Mouse (Mus musculus) testis, adult 2 months (tissue): ENCODE measurements around the gene Cep63. TPM values are rescaled to one million over a fixed set of nuclear protein-coding genes. Genes with fewer than 3 reads are reported as not detected.

Experiments used
- H3K27ac ChIP-seq: fragments of 200-500 bp; 2 replicates; pipeline ENCODE4 v1.5.1; 2012; ENCODE audit warnings: low read depth, low read length; ENCODE audit not compliant: control insufficient read depth, insufficient read depth
- H3K27me3 ChIP-seq: fragments of 200-500 bp; 2 replicates; pipeline ENCODE4 v1.6.1; 2012; ENCODE audit warnings: mild to moderate bottlenecking, low read length, moderate library complexity; ENCODE audit not compliant: control insufficient read depth, insufficient read depth
- H3K36me3 ChIP-seq: fragments of 200-500 bp; 2 replicates; pipeline ENCODE4 v1.6.1; 2012; ENCODE audit warnings: mild to moderate bottlenecking, low read length; ENCODE audit not compliant: control insufficient read depth, insufficient read depth
- H3K4me1 ChIP-seq: fragments of 200-500 bp; 2 replicates; pipeline ENCODE4 v1.6.1; 2012; ENCODE audit warnings: low read length; ENCODE audit not compliant: control insufficient read depth, insufficient read depth
- H3K4me3 ChIP-seq: fragments of 200-500 bp; 2 replicates; pipeline ENCODE4 v1.5.1; 2012; ENCODE audit warnings: low read depth, mild to moderate bottlenecking, low read length, moderate library complexity, mixed read lengths; ENCODE audit not compliant: control insufficient read depth
- CTCF ChIP-seq: fragments of 200-500 bp; IDR thresholded peaks from 2 replicates; pipeline ENCODE4 v1.5.1; 2012; ENCODE audit warnings: low read depth, mild to moderate bottlenecking, inconsistent platforms, low read length, moderate library complexity; ENCODE audit not compliant: control insufficient read depth, insufficient read depth, insufficient replicate concordance
- POLR2A ChIP-seq: fragments of 200-500 bp; IDR thresholded peaks from 2 replicates; pipeline ENCODE4 v1.6.1; 2012; ENCODE audit warnings: low read depth, mild to moderate bottlenecking, inconsistent platforms, low read length, moderate library complexity; ENCODE audit not compliant: control insufficient read depth
- polyA plus RNA-seq: library from polyadenylated mRNA; depleted of rRNA; stranded (reverse); fragments of >200 nt; gene quantifications from 2 replicates; pipeline ENCODE4 v1.2.3, GENCODE M21; 2012; rRNA removed

The Cep63 gene
- polyA plus RNA-seq, 1 experiment, result 187 TPM

DNA sequence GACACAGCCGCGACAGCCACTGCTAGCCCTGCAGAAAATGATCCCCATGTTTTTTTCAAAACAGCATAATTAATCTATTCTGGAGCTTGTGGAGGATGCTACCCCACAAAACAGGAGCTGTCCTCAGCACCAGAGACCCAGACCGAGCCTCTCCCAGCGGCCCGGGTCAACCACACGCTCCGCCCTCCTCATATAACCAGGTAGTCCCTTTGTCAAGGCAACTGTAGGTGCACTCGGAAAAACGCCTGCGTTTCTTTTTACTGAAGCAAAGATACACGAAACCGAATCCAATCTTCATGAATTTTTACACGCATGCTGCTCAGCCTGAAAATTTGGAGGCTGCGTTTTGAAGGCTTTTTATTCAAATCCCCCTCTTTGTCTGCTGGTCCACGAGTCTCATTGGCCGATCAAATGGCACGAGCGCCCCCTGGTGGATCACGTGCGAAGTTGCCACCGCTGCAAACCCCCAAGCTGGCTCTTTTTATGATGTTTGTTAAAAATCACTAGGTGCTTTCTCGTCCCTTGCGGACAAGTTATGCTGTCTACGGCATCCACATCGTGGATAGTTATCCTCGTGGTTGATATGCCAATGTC lies 81.5 kb downstream of the Cep63 start:
- Histone ChIP-seq H3K4me3 (peak overlapping the region; percentile 49), H3K4me1 (peaks cover 11% of the 10 kb centered on the region), H3K27ac (no peak overlapping the region), H3K36me3 (no peaks in the 10 kb centered on the region), H3K27me3 (no peaks in the 10 kb centered on the region)
- TF ChIP-seq POLR2A (no peak), CTCF (peak; percentile 90)

DNA sequence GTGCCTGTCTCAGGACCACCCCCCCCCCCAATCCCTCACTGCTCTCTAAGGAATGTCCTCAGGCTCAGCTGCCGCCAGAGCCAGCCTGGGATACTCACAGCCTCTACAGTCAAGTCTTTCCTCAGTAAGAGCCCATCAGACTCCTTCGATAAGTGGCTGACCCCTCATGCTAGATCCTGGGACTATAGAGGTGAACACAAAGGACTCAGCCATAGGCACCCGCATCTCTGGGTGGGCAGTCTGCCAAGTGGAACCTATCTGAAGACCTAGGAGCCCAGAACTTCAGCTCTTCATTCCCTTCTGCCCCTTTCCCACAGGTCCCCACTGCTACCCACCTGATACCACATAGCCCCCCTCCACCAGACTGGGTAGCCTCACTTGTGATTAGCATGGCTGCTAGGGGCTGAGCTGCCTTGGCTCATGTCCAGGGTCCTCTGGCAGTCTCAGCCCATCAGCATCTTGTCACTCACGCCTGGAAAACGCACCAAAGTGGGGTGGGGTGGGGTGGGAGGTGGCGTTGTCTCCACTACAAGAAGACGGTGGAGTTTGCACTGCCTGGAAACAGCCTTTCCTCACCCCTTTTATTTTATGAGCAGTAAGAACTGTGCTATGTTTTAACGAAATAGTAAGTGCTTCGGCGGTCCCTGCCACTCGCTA lies 82.1 kb downstream of the Cep63 start:
- Histone ChIP-seq H3K27ac (no peak overlapping the region), H3K4me3 (no peak overlapping the region; the same call in 1 of the 2 replicates), H3K27me3 (no peaks in the 10 kb centered on the region), H3K4me1 (peaks cover 11% of the 10 kb centered on the region), H3K36me3 (no peaks in the 10 kb centered on the region)
- TF ChIP-seq CTCF (no peak), POLR2A (no peak)

DNA sequence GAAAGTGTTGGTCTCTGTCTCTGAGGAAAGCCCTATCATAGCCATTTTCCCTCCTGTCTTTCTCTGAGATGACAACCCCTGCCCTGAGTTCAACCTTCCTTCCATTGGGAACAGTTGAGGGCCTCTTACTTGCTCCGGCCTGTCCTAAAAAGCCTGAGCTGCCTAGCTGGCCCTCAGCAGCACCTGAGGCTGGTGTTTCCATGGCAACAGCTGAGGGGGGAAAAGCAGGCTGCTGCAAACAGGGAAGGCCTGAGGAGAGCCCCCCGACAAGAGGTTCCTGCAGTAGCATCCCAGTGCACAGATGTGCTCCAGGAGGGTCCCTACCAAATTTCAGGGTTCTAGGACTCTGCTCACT lies 82.6 kb downstream of the Cep63 start:
- Histone ChIP-seq H3K4me1 (peaks cover 11% of the 10 kb centered on the region), H3K27me3 (no peaks in the 10 kb centered on the region), H3K36me3 (no peaks in the 10 kb centered on the region), H3K27ac (no peak overlapping the region), H3K4me3 (no peak overlapping the region)
- TF ChIP-seq POLR2A (no peak), CTCF (no peak)

DNA sequence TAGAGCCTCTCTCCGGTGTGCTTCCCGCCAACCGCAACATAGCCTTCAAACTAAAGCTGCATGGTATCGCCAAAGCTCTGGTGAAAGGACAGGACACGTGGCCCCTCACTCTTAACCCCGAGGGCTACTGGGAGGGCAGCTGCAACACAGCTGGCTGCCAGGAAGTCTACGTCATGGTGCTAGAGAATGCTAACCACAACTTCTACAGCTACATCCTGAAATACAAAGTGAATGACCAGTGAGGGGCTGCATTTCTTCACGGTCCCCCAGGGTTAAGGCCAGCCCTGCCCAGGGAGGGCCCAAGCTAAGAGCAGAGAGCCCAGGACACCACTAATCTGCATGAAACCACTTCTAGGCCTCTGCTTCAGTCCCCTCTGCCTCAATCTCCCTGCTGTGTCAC lies 83.8 kb downstream of the Cep63 start:
- no peaks in the 10 kb centered on the region for H3K27me3 ChIP-seq
- H3K27ac ChIP-seq, result no peak overlapping the region
- H3K4me3 ChIP-seq, result no peak overlapping the region
- no peaks in the 10 kb centered on the region for H3K36me3 ChIP-seq
- H3K4me1 ChIP-seq, result peaks cover 11% of the 10 kb centered on the region
- TF ChIP-seq POLR2A (no peak), CTCF (no peak)

DNA sequence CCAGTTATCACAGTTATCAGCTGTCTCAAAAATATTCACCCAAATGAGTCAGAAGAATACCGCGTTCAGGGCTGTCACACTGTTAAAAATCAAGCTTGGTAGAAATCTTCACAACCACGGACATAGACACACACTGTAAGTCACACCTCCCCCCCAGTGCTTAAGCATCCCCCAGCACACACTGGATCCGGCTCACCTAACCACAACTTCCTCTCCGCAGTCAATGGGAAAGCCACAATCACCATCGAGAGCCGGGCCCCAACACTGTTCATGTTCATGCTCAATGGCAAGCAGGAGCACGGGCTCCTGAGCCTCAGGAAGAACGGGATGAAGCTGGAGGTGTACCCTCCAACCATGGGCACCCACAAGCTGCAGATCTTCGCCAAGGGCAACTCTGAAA lies 84.7 kb downstream of the Cep63 start:
- Histone ChIP-seq H3K27ac (no peak overlapping the region), H3K27me3 (no peaks in the 10 kb centered on the region)

DNA sequence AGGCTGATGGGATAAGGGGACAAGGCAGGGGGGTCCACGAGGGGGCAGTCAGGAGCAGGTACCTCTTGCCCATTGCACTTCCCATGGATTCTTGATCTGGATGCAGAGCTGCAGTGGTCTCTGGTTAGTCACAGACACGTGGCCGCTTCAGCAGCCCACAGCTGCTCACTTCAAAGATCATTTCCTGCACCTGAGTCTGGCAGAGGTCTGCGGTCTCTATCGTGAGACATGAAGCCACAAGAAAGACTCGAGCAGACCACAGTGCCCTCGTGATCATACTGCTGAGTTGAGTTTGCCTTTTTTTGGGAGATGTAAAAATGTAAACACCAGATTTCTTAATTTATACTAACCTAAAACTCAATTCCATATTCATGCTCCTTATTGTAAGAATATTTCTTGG lies 86.6 kb downstream of the Cep63 start:
- TF ChIP-seq CTCF (no peak), POLR2A (no peak)
- Histone ChIP-seq H3K4me1 (peaks cover 8% of the 10 kb centered on the region), H3K36me3 (no peaks in the 10 kb centered on the region), H3K27me3 (no peaks in the 10 kb centered on the region), H3K27ac (no peak overlapping the region), H3K4me3 (no peak overlapping the region)

More for the DNA sequence above, 84.7 kb downstream of the Cep63 start:
- H3K4me1 ChIP-seq, result peaks cover 11% of the 10 kb centered on the region
- TF ChIP-seq POLR2A (no peak), CTCF (no peak)
- no peaks in the 10 kb centered on the region for H3K36me3 ChIP-seq
- no peak overlapping the region for H3K4me3 ChIP-seq

DNA sequence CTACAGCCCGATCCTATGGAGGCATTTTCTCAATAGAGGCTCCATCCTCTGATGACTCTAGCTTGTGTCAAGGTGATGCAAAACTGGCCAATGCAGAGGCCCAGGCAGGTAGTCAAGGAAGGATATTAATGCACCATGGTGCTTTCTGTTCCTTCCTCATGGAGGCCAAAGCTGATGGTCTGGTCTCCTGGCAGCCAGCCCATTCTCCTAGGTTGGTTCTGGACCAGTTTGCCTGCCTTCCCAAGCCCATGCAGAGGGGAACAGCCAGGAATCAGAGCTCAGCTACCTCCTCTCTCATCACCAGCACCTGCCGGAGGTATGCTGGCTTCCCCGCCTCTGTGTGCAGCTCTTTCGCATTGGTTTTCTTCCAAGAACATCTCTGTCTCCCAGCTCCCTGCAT lies 89.4 kb downstream of the Cep63 start:
- H3K27me3 ChIP-seq, result no peaks in the 10 kb centered on the region
- TF ChIP-seq CTCF (no peak), POLR2A (no peak)
- H3K27ac ChIP-seq, result no peak overlapping the region
- no peaks in the 10 kb centered on the region for H3K36me3 ChIP-seq
- no peak overlapping the region for H3K4me3 ChIP-seq
- no peaks in the 10 kb centered on the region for H3K4me1 ChIP-seq

Other genes with a start within 250 kb of the Cep63 start
- gene Ky, start 120.8 kb downstream of the Cep63 start, polyA plus RNA-seq, result 0.54 and 0.82 TPM in 2 replicates
- 118 and 127 TPM in 2 replicates for gene Anapc13, start 238 bp downstream of the Cep63 start, polyA plus RNA-seq
- gene Amotl2, start 90.1 kb upstream of the Cep63 start, polyA plus RNA-seq, result 2.6 TPM in 2 replicates
- gene Ryk, start 208.4 kb upstream of the Cep63 start, polyA plus RNA-seq, result 8.2 TPM in 2 replicates